Mouse (Mus musculus): ENCODE measurements around the gene Tex101. TPM values are rescaled to one million over a fixed set of nuclear protein-coding genes. Genes with fewer than 3 reads are reported as not detected.
"Not testable (repeated sequence)": the region's sequence is repeated elsewhere in the genome, so short reads cannot be mapped to it uniquely, and the experiment has no call there.

Gene Tex101
- 9.5 and 10.0 TPM in 2 replicates for total RNA-seq (2012; rRNA removed)

- H3K27ac ChIP-seq (ENCODE audit: insufficient read depth, low read depth, low read length, poor library complexity, severe bottlenecking) = no peak within 1 kb of the TSS
- H3K9ac ChIP-seq (ENCODE audit: insufficient read depth, low read depth, low read length, poor library complexity, severe bottlenecking) = no peak within 1 kb of the TSS
- H3K4me1 ChIP-seq (ENCODE audit: control insufficient read depth in 2 of 2, insufficient read depth in 2 of 2, low read length in 2 of 2, poor library complexity in 1 of 2) = no peaks in the 10 kb centered on the region
- in situ Hi-C loops (cut with MboI; ENCODE audit: low sequenced_read_pairs in 2 of 2, unreplicated experiment in 2 of 2) = no loop called here
- H3K9me3 ChIP-seq (ENCODE audit: control insufficient read depth, insufficient read depth, low read depth, low read length) = no peaks in the 10 kb centered on the region
- no peak for TF ChIP-seq CHD2 (IDR thresholded peaks at IDR 0.05; ENCODE audit: low read depth, low read length)
- no peak for TF ChIP-seq ZNF384 (IDR thresholded peaks at IDR 0.05; ENCODE audit: low read depth, low read length)
- H3K36me3 ChIP-seq (ENCODE audit: control insufficient read depth, insufficient read depth, low read length, poor library complexity, severe bottlenecking) = no peaks in the 10 kb centered on the region
- no peak within 1 kb of the TSS for H3K4me3 ChIP-seq (ENCODE audit: insufficient read depth in 1 of 2, low read depth in 1 of 2, low read length in 2 of 2, poor library complexity in 1 of 2, severe bottlenecking in 1 of 2)
- DNase-seq (ENCODE audit: low read depth, low spot score) = no peak
Observed at GRCm38 (mm10) chr7:24676575-24676974, at the start of gene Tex101. TSS of gene Tex101 (minus strand) at chr7:24676675.

DNA sequence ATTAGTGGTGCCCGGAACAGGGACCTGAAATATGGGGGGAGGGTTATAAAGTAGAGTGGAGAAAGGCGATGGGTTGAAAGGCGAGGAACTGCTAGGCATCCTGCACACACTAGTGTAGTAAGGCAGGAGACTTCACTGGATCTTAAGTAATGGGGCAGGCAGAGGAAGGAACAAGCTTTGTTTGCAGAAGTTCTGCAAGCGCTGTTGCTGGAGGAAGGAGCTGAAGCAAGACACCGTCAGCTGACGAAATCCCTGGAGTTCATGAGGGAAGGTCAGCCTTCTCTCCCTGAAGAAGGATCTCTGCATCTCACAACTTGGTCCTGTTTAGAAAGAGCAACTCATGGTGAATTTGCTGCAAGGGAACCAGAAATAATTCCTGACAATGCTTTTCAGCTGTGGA is 38.6 kb upstream of the Tex101 start:
- no peak for TF ChIP-seq CHD2 (IDR thresholded peaks at IDR 0.05; ENCODE audit: low read depth, low read length)
- TF ChIP-seq MAFK (IDR thresholded peaks at IDR 0.05; ENCODE audit: insufficient read depth, low read depth, low read length) = no peak
- no peak for TF ChIP-seq ZC3H11A (IDR thresholded peaks at IDR 0.05; ENCODE audit: borderline replicate concordance, low read depth, low read length)
- no peak for TF ChIP-seq ZNF384 (IDR thresholded peaks at IDR 0.05; ENCODE audit: low read depth, low read length)
- TF ChIP-seq HCFC1 (IDR thresholded peaks at IDR 0.05; ENCODE audit: borderline replicate concordance, insufficient read depth, low read length) = no peak
- no peaks in the 10 kb centered on the region for H3K4me1 ChIP-seq (ENCODE audit: control insufficient read depth in 2 of 2, insufficient read depth in 2 of 2, low read length in 2 of 2, poor library complexity in 1 of 2)
- no peak for DNase-seq (ENCODE audit: low read depth, low spot score)
- no peak overlapping the region for H3K27ac ChIP-seq (ENCODE audit: insufficient read depth, low read depth, low read length, poor library complexity, severe bottlenecking)
- H3K4me3 ChIP-seq (ENCODE audit: insufficient read depth in 1 of 2, low read depth in 1 of 2, low read length in 2 of 2, poor library complexity in 1 of 2, severe bottlenecking in 1 of 2) = no peak overlapping the region
- in situ Hi-C loops (cut with MboI; ENCODE audit: low sequenced_read_pairs in 2 of 2, unreplicated experiment in 2 of 2) = no loop called here
- H3K36me3 ChIP-seq (ENCODE audit: control insufficient read depth, insufficient read depth, low read length, poor library complexity, severe bottlenecking) = no peaks in the 10 kb centered on the region
- H3K9ac ChIP-seq (ENCODE audit: insufficient read depth, low read depth, low read length, poor library complexity, severe bottlenecking) = no peak overlapping the region
- H3K9me3 ChIP-seq (ENCODE audit: control insufficient read depth, insufficient read depth, low read depth, low read length) = no peaks in the 10 kb centered on the region

DNA sequence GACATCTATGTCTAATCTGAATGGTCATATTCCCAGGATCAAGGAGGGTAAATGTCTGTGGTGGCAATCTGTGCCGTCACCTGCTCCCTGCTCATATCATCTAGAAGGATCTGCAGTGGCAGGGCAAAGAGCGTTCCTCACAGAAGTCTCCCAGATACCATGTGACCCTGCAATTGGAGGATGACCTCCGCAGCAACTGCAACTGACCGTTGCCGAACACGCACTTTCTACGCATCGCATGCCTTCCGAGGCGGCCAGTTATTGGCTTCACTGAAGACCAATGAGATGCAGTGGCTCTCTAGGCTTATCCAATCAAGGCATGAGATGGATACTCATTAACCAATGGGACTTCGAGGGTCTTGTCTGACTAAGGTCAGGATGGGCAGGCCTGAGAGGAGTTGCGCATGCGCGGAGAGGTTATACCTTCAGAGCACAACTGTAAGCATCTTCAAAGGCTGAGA is 32.4 kb upstream of the Tex101 start, which contains the start of gene BC049730:
BC049730 (plus strand) TSS at position 411 of the 461 bp plus-strand sequence.
- no peak within 1 kb of the TSS for H3K9ac ChIP-seq (ENCODE audit: insufficient read depth, low read depth, low read length, poor library complexity, severe bottlenecking)
- H3K4me3 ChIP-seq (ENCODE audit: insufficient read depth in 1 of 2, low read depth in 1 of 2, low read length in 2 of 2, poor library complexity in 1 of 2, severe bottlenecking in 1 of 2) = no peak within 1 kb of the TSS
- H3K36me3 ChIP-seq (ENCODE audit: control insufficient read depth, insufficient read depth, low read length, poor library complexity, severe bottlenecking) = no peaks in the 10 kb centered on the region
- no peaks in the 10 kb centered on the region for H3K9me3 ChIP-seq (ENCODE audit: control insufficient read depth, insufficient read depth, low read depth, low read length)
- H3K4me1 ChIP-seq (ENCODE audit: control insufficient read depth in 2 of 2, insufficient read depth in 2 of 2, low read length in 2 of 2, poor library complexity in 1 of 2) = no peaks in the 10 kb centered on the region
- in situ Hi-C loops (cut with MboI; ENCODE audit: low sequenced_read_pairs in 2 of 2, unreplicated experiment in 2 of 2) = no loop called here
- no peak within 1 kb of the TSS for H3K27ac ChIP-seq (ENCODE audit: insufficient read depth, low read depth, low read length, poor library complexity, severe bottlenecking)
- no peak for TF ChIP-seq ZC3H11A (IDR thresholded peaks at IDR 0.05; ENCODE audit: borderline replicate concordance, low read depth, low read length)
- no peak for TF ChIP-seq HCFC1 (IDR thresholded peaks at IDR 0.05; ENCODE audit: borderline replicate concordance, insufficient read depth, low read length)
- no peak for TF ChIP-seq MAFK (IDR thresholded peaks at IDR 0.05; ENCODE audit: insufficient read depth, low read depth, low read length)
- TF ChIP-seq ZNF384 (IDR thresholded peaks at IDR 0.05; ENCODE audit: low read depth, low read length) = no peak
- no peak for TF ChIP-seq CHD2 (IDR thresholded peaks at IDR 0.05; ENCODE audit: low read depth, low read length)
- DNase-seq (ENCODE audit: low read depth, low spot score) = no peak

GRCm38 (mm10) chr7:24702841-24703240 is 26.4 kb upstream of the Tex101 start:
- H3K9me3 ChIP-seq (ENCODE audit: control insufficient read depth, insufficient read depth, low read depth, low read length); H3K36me3 ChIP-seq (ENCODE audit: control insufficient read depth, insufficient read depth, low read length, poor library complexity, severe bottlenecking); DNase-seq (ENCODE audit: low read depth, low spot score); in situ Hi-C loops (cut with MboI; ENCODE audit: low sequenced_read_pairs in 2 of 2, unreplicated experiment in 2 of 2); H3K4me1 ChIP-seq (ENCODE audit: control insufficient read depth in 2 of 2, insufficient read depth in 2 of 2, low read length in 2 of 2, poor library complexity in 1 of 2); H3K9ac ChIP-seq (ENCODE audit: insufficient read depth, low read depth, low read length, poor library complexity, severe bottlenecking); H3K27ac ChIP-seq (ENCODE audit: insufficient read depth, low read depth, low read length, poor library complexity, severe bottlenecking); H3K4me3 ChIP-seq (ENCODE audit: insufficient read depth in 1 of 2, low read depth in 1 of 2, low read length in 2 of 2, poor library complexity in 1 of 2, severe bottlenecking in 1 of 2): not testable (repeated sequence)

GRCm38 (mm10) chr7:24697891-24698290 is 21.4 kb upstream of the Tex101 start:
- H3K9me3 ChIP-seq (ENCODE audit: control insufficient read depth, insufficient read depth, low read depth, low read length); in situ Hi-C loops (cut with MboI; ENCODE audit: low sequenced_read_pairs in 2 of 2, unreplicated experiment in 2 of 2); H3K9ac ChIP-seq (ENCODE audit: insufficient read depth, low read depth, low read length, poor library complexity, severe bottlenecking); DNase-seq (ENCODE audit: low read depth, low spot score); H3K27ac ChIP-seq (ENCODE audit: insufficient read depth, low read depth, low read length, poor library complexity, severe bottlenecking); H3K36me3 ChIP-seq (ENCODE audit: control insufficient read depth, insufficient read depth, low read length, poor library complexity, severe bottlenecking); H3K4me1 ChIP-seq (ENCODE audit: control insufficient read depth in 2 of 2, insufficient read depth in 2 of 2, low read length in 2 of 2, poor library complexity in 1 of 2); H3K4me3 ChIP-seq (ENCODE audit: insufficient read depth in 1 of 2, low read depth in 1 of 2, low read length in 2 of 2, poor library complexity in 1 of 2, severe bottlenecking in 1 of 2): not testable (repeated sequence)

DNA sequence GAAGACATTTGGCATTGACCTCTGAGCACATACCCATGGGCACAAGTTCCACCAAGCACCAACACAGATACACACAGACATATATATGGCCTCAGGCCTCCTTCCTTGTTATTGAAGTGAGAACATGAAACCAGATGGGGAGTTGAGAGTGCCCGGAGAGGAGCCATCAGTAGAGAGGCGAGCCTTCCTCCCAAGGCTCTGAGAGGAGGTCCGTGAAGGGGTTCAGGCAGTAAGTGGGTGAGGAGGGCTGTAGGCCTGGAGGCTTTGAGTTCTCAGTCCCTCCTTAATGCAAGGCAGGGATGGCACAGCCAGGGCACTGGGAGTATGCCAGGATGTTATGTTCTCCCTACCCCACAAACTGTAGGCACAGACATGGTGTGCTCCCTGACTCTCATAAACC is 16.2 kb upstream of the Tex101 start:
- H3K9ac ChIP-seq (ENCODE audit: insufficient read depth, low read depth, low read length, poor library complexity, severe bottlenecking); in situ Hi-C loops (cut with MboI; ENCODE audit: low sequenced_read_pairs in 2 of 2, unreplicated experiment in 2 of 2); H3K9me3 ChIP-seq (ENCODE audit: control insufficient read depth, insufficient read depth, low read depth, low read length); H3K36me3 ChIP-seq (ENCODE audit: control insufficient read depth, insufficient read depth, low read length, poor library complexity, severe bottlenecking); H3K27ac ChIP-seq (ENCODE audit: insufficient read depth, low read depth, low read length, poor library complexity, severe bottlenecking); DNase-seq (ENCODE audit: low read depth, low spot score); H3K4me1 ChIP-seq (ENCODE audit: control insufficient read depth in 2 of 2, insufficient read depth in 2 of 2, low read length in 2 of 2, poor library complexity in 1 of 2); H3K4me3 ChIP-seq (ENCODE audit: insufficient read depth in 1 of 2, low read depth in 1 of 2, low read length in 2 of 2, poor library complexity in 1 of 2, severe bottlenecking in 1 of 2): not testable (repeated sequence)

DNA sequence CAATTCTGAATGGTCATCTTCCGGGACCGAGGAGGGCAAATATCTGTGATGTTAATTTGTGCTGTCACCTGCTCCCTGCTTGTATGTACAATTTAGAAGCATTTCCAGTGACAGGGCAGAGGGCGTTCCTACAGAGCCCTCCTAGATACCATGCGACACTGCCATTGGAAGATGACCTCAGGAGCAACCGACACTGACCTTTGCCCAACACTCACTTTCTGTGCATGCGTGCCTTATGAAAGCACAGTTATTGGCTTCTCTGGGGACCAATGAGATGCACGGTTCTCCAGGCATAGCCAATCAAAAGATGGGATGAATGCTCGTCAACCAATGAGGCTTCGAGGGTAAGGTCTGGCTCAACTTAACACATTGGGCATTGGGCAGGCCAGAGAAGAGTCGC is 11.0 kb upstream of the Tex101 start:
- H3K4me3 ChIP-seq (ENCODE audit: insufficient read depth in 1 of 2, low read depth in 1 of 2, low read length in 2 of 2, poor library complexity in 1 of 2, severe bottlenecking in 1 of 2); H3K9me3 ChIP-seq (ENCODE audit: control insufficient read depth, insufficient read depth, low read depth, low read length); DNase-seq (ENCODE audit: low read depth, low spot score); H3K4me1 ChIP-seq (ENCODE audit: control insufficient read depth in 2 of 2, insufficient read depth in 2 of 2, low read length in 2 of 2, poor library complexity in 1 of 2); in situ Hi-C loops (cut with MboI; ENCODE audit: low sequenced_read_pairs in 2 of 2, unreplicated experiment in 2 of 2); H3K27ac ChIP-seq (ENCODE audit: insufficient read depth, low read depth, low read length, poor library complexity, severe bottlenecking); H3K36me3 ChIP-seq (ENCODE audit: control insufficient read depth, insufficient read depth, low read length, poor library complexity, severe bottlenecking); H3K9ac ChIP-seq (ENCODE audit: insufficient read depth, low read depth, low read length, poor library complexity, severe bottlenecking): not testable (repeated sequence)
